Mouse (Mus musculus): ENCODE measurements around the gene Rsbn1l. TPM values are rescaled to one million over a fixed set of nuclear protein-coding genes. Genes with fewer than 3 reads are reported as not detected.

Gene Rsbn1l
- polyA plus RNA-seq, 1 experiment from 2014 or later, result 7.0 TPM

DNA sequence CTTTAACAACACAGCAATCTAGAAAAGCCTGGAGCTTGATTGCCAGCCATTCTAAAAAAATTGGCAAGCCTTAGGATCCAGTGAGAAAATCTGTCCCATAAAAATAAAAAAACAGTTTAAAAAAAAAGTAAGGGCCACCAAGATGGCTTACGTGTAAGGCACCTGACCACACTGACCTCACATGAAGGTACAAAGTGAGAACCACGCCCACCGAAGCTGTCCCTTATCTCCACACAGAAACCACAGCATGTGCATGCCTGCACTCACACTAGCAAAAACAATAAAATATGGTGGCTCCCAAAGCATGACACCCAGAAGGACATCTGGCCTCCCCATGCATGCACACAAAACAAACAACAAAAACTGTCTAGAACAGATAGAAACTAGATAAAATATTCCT is 24.9 kb downstream of the Rsbn1l start:
- no peaks in the 10 kb centered on the region for H3K9me3 ChIP-seq
- peaks cover 17% of the 10 kb centered on the region for H3K4me1 ChIP-seq (replicated peaks)
- H3K27ac ChIP-seq, result no peak overlapping the region
- ATAC-seq (ENCODE audit: insufficient number of reproducible peaks, insufficient read depth, low FRiP score, low TSS enrichment, low read depth), result no peak
- no peaks in the 10 kb centered on the region for H3K36me3 ChIP-seq
- H3K9ac ChIP-seq (replicated peaks), result no peak overlapping the region
- WGBS, result 82% methylated on average over 3 of the region's 3 CpGs
- H3K27me3 ChIP-seq, result no peaks in the 10 kb centered on the region
- H3K4me2 ChIP-seq, result no peak overlapping the region
- no peak overlapping the region for H3K4me3 ChIP-seq (replicated peaks)

- peaks cover 11% of the 10 kb centered on the region; the same call in 1 of the 2 replicates for H3K4me1 ChIP-seq (replicated peaks)
- peaks cover 5% of the 10 kb centered on the region; the same call in 1 of the 2 replicates for H3K36me3 ChIP-seq
- H3K27me3 ChIP-seq, result no peaks in the 10 kb centered on the region
- no peak overlapping the region for H3K4me3 ChIP-seq (replicated peaks)
- no peak overlapping the region for H3K27ac ChIP-seq
- ATAC-seq (ENCODE audit: insufficient number of reproducible peaks, insufficient read depth, low FRiP score, low TSS enrichment, low read depth), result no peak
- H3K4me2 ChIP-seq, result no peak overlapping the region
- no peaks in the 10 kb centered on the region for H3K9me3 ChIP-seq
- no peak overlapping the region for H3K9ac ChIP-seq (replicated peaks)
Observed at GRCm38 (mm10) chr5:20930430-20930829, 25.8 kb downstream of the Rsbn1l start.

DNA sequence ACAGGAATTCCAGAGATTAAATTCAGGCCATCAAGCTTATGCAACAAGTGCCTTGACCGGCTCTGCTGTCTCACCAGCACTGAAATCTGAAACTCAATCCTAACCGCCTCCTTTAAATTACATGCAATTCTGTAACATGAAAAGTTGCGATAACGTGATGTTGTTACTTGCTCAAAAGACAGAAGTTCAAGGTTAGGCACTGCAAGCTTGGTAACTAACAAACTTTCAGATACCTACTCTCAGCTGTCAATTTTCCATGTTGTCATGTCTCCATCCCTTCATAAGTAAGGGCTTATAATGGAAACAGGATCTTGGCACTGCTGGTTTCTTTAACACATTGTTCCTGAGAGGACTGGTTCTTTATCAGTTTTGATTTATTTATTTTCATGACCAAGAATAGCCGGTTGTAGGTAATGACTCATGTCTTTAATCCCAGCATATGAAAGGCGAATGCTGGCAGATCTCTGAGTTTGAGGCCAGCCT is 26.5 kb downstream of the Rsbn1l start:
- no peaks in the 10 kb centered on the region for H3K27me3 ChIP-seq
- H3K4me3 ChIP-seq (replicated peaks), result no peak overlapping the region
- WGBS, result 61% methylated on average over 6 of the region's 6 CpGs
- peaks cover 5% of the 10 kb centered on the region; the same call in 1 of the 2 replicates for H3K36me3 ChIP-seq
- H3K4me2 ChIP-seq, result no peak overlapping the region
- ATAC-seq (ENCODE audit: insufficient number of reproducible peaks, insufficient read depth, low FRiP score, low TSS enrichment, low read depth), result no peak
- no peak overlapping the region for H3K9ac ChIP-seq (replicated peaks)
- H3K4me1 ChIP-seq (replicated peaks), result peaks cover 11% of the 10 kb centered on the region; the same call in 1 of the 2 replicates
- no peak overlapping the region for H3K27ac ChIP-seq
- no peaks in the 10 kb centered on the region for H3K9me3 ChIP-seq

DNA sequence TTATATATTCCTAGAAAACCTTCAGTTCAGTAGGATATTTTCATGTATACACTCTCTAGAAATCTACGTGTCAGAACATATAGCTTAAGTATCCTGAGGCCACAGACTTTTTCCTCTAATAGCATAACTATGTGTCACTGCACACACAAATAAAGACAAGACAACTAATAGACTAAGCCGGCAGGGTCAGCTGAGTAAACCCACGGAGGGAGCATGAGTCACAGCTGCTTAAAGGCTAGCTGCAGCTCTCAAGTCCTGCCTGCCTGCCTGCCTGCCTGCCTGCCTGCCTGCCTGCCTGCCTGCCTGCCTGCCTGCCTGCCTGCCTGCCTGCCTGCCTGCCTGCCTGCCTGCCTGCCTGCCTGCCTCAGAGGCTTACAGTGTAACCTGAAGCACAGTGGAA is 30.7 kb downstream of the Rsbn1l start:
- WGBS, result 78% methylated on average over 3 of the region's 3 CpGs
- no peaks in the 10 kb centered on the region for H3K9me3 ChIP-seq
- peaks cover 13% of the 10 kb centered on the region; the same call in 1 of the 2 replicates for H3K36me3 ChIP-seq
- H3K27ac ChIP-seq, result no peak overlapping the region
- ATAC-seq (ENCODE audit: insufficient number of reproducible peaks, insufficient read depth, low FRiP score, low TSS enrichment, low read depth), result no peak
- no peak overlapping the region for H3K4me2 ChIP-seq
- H3K9ac ChIP-seq (replicated peaks), result no peak overlapping the region
- H3K27me3 ChIP-seq, result no peaks in the 10 kb centered on the region
- no peak overlapping the region for H3K4me3 ChIP-seq (replicated peaks)
- peaks cover 7% of the 10 kb centered on the region; the same call in 1 of the 2 replicates for H3K4me1 ChIP-seq (replicated peaks)

DNA sequence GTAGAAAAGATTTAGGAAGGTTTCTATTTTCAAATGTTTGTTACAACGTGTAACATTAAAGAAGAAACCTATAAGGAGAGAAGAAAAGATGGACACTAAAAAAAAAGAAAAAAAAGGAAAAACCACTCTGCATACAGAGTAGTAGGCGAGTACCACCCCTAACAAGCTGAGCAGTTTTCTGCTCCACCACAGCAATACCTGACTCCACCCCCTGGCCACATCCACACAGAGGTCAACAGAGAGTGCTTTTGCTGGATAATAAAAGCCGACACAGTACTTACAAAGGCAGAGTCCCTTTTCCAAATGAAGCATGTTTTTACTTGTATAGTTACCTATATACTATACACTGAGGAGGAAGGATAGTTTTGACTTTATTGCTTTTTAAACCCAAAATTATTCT is 31.6 kb downstream of the Rsbn1l start:
- no peak overlapping the region for H3K9ac ChIP-seq (replicated peaks)
- H3K4me2 ChIP-seq, result no peak overlapping the region
- peaks cover 15% of the 10 kb centered on the region for H3K36me3 ChIP-seq
- H3K4me3 ChIP-seq (replicated peaks), result no peak overlapping the region
- no peak overlapping the region for H3K27ac ChIP-seq
- no peaks in the 10 kb centered on the region for H3K9me3 ChIP-seq
- peaks cover under 1% of the 10 kb centered on the region; the same call in 1 of the 2 replicates for H3K4me1 ChIP-seq (replicated peaks)
- no peak for ATAC-seq (ENCODE audit: insufficient number of reproducible peaks, insufficient read depth, low FRiP score, low TSS enrichment, low read depth)
- 70% methylated on average over 3 of the region's 3 CpGs for WGBS
- no peaks in the 10 kb centered on the region for H3K27me3 ChIP-seq

GRCm38 (mm10) chr5:20919566-20919965 is 36.6 kb downstream of the Rsbn1l start:
- no peaks in the 10 kb centered on the region for H3K4me1 ChIP-seq (replicated peaks)
- H3K9ac ChIP-seq (replicated peaks), result no peak overlapping the region
- H3K27me3 ChIP-seq, result no peaks in the 10 kb centered on the region
- no peak for ATAC-seq (ENCODE audit: insufficient number of reproducible peaks, insufficient read depth, low FRiP score, low TSS enrichment, low read depth)
- H3K27ac ChIP-seq, result no peak overlapping the region
- H3K36me3 ChIP-seq, result peaks cover 23% of the 10 kb centered on the region
- no peak overlapping the region for H3K4me2 ChIP-seq
- H3K9me3 ChIP-seq, result no peaks in the 10 kb centered on the region
- no peak overlapping the region for H3K4me3 ChIP-seq (replicated peaks)
- WGBS, result 95% methylated on average over 9 of the region's 9 CpGs

DNA sequence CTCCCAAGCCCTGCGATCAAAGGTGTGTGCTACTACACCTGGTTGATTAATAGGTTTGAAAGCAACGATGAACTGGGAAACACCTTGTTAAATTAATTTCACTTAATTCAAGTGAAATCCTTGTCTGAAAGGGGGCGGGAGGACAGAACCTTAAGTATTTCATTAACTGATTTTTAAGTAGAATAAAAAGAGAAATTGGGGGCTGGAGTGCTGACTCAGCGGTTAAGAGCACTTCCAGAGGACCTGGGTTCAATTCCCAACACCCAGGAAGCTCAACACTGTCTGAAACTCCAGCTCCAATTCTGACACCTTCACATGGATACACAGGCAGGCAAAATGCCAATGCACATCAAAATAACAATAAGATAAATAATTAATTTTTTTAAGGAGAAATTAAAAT is 37.2 kb downstream of the Rsbn1l start:
- Histone ChIP-seq H3K9me3 (no peaks in the 10 kb centered on the region), H3K27me3 (no peaks in the 10 kb centered on the region), H3K36me3 (peaks cover 23% of the 10 kb centered on the region), H3K27ac (no peak overlapping the region), H3K4me2 (no peak overlapping the region), H3K4me1 (replicated peaks) (no peaks in the 10 kb centered on the region), H3K9ac (replicated peaks) (no peak overlapping the region), H3K4me3 (replicated peaks) (no peak overlapping the region)
- WGBS, result 91% methylated on average over 4 of the region's 4 CpGs
- ATAC-seq (ENCODE audit: insufficient number of reproducible peaks, insufficient read depth, low FRiP score, low TSS enrichment, low read depth), result no peak

- no peak overlapping the region for H3K9ac ChIP-seq (replicated peaks)
- 0 out of 2 replicates have a peak, but pooled peaks cover 7% of the 10 kb centered on the region for H3K36me3 ChIP-seq
- no peak overlapping the region for H3K4me2 ChIP-seq
- H3K4me1 ChIP-seq (replicated peaks), result no peaks in the 10 kb centered on the region
- H3K9me3 ChIP-seq, result no peaks in the 10 kb centered on the region
- no peaks in the 10 kb centered on the region for H3K27me3 ChIP-seq
- WGBS, result 80% methylated on average over 11 of the region's 11 CpGs
- H3K4me3 ChIP-seq (replicated peaks), result no peak overlapping the region
- no peak for ATAC-seq (ENCODE audit: insufficient number of reproducible peaks, insufficient read depth, low FRiP score, low TSS enrichment, low read depth)
- no peak overlapping the region for H3K27ac ChIP-seq
Observed at GRCm38 (mm10) chr5:20913372-20914275, 42.6 kb downstream of the Rsbn1l start.

- Histone ChIP-seq H3K27ac (no peak overlapping the region), H3K4me1 (replicated peaks) (no peaks in the 10 kb centered on the region), H3K4me2 (no peak overlapping the region), H3K27me3 (no peaks in the 10 kb centered on the region), H3K36me3 (0 out of 2 replicates have a peak, but pooled peaks cover 17% of the 10 kb centered on the region), H3K4me3 (replicated peaks) (no peak overlapping the region), H3K9ac (replicated peaks) (no peak overlapping the region), H3K9me3 (no peaks in the 10 kb centered on the region)
- 84% methylated on average over 2 of the region's 2 CpGs for WGBS
- ATAC-seq (ENCODE audit: insufficient number of reproducible peaks, insufficient read depth, low FRiP score, low TSS enrichment, low read depth), result no peak
Observed at GRCm38 (mm10) chr5:20911741-20912140, 44.5 kb downstream of the Rsbn1l start.

DNA sequence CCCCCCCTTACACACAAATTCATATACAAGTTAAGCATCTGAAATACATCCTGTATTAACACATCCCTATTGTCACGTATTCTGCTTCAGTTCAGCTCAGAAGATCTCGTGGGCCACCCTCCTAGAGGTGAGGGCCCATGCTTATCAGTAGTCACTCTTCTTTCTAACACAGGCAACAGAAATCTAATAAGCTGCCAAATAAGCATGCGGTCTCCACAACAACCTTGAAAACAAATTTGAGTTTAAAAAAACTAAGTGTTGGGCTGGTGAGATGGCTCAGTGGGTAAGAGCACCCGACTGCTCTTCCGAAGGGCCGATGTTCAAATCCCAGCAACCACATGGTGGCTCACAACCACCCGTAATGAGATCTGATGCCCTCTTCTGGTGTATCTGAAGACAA is 50.0 kb downstream of the Rsbn1l start:
- no peak overlapping the region for H3K4me3 ChIP-seq (replicated peaks)
- no peaks in the 10 kb centered on the region for H3K27me3 ChIP-seq
- no peaks in the 10 kb centered on the region for H3K4me1 ChIP-seq (replicated peaks)
- no peak for ATAC-seq (ENCODE audit: insufficient number of reproducible peaks, insufficient read depth, low FRiP score, low TSS enrichment, low read depth)
- peaks cover 29% of the 10 kb centered on the region for H3K36me3 ChIP-seq
- H3K9me3 ChIP-seq, result no peaks in the 10 kb centered on the region
- H3K4me2 ChIP-seq, result no peak overlapping the region
- 95% methylated on average over 7 of the region's 7 CpGs for WGBS
- no peak overlapping the region for H3K27ac ChIP-seq
- H3K9ac ChIP-seq (replicated peaks), result no peak overlapping the region

- H3K9me3 ChIP-seq, result no peaks in the 10 kb centered on the region
- H3K36me3 ChIP-seq, result peaks cover 35% of the 10 kb centered on the region
- H3K27ac ChIP-seq, result no peak overlapping the region
- no peak for ATAC-seq (ENCODE audit: insufficient number of reproducible peaks, insufficient read depth, low FRiP score, low TSS enrichment, low read depth)
- 71% methylated on average over 2 of the region's 2 CpGs for WGBS
- H3K4me1 ChIP-seq (replicated peaks), result no peaks in the 10 kb centered on the region
- H3K9ac ChIP-seq (replicated peaks), result no peak overlapping the region
- H3K4me2 ChIP-seq, result no peak overlapping the region
- no peak overlapping the region for H3K4me3 ChIP-seq (replicated peaks)
- no peaks in the 10 kb centered on the region for H3K27me3 ChIP-seq
Observed at GRCm38 (mm10) chr5:20905437-20905836, 50.8 kb downstream of the Rsbn1l start.
